Mouse (Mus musculus): Measurements from ENCODE around the gene Alpi.

The Alpi gene

DNA sequence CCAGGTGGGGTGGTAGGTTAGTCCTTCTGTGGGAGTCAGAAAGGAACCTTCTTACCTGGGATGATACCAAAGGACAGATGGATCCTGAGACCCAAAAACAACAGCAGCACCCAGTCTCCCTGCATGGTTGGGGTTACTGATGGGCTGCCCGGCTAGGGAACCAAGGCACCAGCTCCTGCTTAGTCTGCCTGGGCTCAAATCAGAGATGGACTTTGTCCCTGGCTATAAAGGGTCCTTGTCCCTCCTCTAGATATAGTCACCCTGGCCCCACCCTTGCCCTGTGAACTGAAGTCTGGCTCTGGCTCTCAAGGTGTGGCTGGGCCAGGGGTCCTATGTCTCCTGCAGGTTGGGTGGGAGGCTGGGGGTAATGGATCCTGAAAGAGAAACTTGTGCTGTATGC, at the start of gene Alpi:
Alpi (minus strand) TSS at position 196 of the 400 bp plus-strand sequence.
- no peak for DNase-seq

DNA sequence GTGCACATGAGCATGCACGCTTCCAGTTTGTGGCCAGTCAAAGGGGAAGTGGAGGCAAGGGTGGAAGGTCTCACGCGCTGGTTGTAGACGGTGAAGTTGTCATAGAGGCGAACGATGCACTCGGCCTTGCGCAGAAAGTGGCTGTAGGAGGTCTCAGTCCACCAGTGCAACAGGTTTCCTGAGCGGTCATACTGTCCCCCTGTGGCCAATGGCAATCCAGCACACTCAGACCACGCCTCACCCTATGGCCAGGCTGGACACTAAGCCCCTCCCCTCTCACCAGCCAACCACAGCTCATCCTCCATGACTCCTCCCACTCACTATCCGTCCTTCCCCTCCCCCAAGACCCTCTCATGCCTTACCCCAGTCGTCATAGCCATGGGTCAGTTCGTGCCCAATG, 48.0 kb upstream of the Alpi start:
- no peak for DNase-seq

DNA sequence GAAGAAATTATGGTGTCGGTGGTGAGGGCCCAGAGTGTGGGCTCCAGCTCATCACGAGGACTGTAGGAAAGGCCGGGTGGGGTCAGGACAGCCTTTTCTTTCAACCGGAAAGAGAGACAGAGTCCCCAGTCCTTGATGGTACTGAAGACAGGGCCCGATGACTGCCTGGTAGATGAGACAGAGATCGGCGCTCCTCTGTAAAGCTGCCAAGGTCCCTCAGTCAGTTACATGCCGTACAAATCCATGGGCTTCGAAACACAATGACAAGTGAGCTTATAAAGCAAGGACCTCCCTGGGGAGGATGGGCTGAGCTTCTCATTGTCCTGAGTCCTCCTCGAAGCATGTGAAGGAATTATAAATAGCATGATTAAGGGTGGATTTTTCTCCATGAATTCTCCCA, 41.7 kb upstream of the Alpi start:
- no peak for DNase-seq

DNA sequence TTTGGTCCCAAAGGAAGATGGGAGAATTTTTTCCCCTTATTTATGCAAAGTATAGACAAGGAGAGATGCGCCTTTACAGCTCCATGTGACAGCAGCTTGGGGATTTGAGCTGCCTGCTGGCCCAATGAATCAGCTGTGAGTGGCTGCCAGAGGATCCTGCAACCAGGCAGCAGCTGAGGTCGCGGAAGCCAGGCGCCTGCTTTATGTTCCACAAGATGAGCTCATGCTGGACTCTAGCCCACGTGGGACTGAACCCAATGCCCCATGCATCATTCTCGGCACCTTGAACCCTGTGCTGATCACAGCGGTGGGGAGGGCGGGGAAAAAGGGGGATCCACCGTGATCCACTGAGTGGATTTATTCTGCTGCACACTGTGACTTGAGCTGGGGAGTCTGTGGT, 41.0 kb upstream of the Alpi start:
- DNase-seq: no peak

DNA sequence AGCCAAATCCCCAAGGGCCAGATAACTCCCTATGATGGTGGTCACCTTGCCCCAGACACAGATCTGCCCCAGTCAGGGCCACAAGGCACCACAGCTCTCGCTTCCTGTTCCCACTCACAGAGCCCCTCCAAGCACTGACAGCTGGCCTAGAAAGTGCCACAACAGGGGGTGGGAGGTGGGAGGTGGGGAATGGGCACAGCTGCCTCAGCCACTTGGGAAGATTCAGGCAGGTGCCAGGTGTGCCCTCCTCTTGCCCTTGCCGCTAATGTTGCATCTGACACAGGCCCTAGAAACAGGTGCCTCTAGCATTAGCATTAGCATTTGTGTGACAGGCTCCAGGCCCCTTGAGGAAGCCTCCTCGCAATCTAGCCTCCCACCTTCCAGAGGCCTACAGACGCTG, 40.1 kb upstream of the Alpi start:
- DNase-seq: no peak

DNA sequence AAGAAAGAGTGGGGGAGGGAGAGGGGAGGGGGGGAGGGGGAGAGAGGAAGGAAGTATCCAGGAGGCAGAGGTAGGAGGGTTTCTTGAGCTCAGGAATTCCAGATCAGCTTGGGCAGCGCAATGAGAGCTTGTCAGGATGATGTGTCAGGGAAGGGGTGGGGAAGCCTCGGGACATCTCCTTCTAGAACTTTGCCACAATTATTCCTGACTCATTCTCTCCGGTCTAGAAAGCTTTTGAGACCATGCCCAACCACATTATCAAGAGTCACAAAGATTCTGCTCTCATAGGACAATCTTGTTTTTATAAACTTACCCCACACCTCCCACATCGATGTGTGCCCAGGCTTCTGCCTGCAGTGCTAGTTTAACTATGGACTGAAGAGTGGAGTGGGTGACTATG, 30.4 kb upstream of the Alpi start:
- DNase-seq: no peak

DNA sequence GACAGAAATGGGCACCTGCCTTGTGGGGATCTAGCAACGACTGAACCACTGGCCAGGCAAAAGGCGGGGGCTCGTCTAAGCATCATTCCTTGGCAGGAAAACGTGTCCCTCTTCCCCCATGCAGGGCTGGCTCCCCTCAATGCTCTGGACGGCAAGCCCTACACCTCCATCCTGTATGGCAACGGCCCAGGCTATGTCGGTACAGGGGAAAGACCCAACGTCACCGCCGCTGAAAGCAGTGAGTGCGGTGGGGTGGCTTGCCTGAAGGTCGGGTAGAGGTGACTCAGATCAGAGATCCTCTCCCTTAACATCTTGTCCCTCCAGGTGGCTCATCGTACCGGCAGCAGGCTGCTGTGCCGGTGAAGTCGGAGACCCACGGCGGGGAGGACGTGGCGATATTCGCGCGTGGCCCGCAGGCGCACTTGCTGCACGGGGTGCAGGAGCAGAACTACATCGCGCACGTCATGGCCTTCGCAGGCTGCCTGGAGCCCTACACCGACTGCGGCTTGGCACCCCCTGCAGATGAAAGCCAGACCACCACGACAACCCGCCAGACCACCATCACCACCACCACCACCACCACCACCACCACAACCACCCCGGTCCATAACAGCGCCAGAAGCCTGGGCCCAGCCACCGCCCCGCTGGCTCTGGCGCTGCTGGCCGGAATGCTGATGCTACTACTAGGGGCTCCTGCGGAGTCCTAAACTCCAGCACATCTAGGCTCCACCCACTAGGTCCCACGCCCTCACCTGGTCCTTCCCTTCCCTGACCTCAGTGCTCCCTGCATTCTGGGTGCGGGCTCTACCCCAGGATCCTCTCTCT, 26.0 kb upstream of the Alpi start:
- DNase-seq: peak; percentile 9

DNA sequence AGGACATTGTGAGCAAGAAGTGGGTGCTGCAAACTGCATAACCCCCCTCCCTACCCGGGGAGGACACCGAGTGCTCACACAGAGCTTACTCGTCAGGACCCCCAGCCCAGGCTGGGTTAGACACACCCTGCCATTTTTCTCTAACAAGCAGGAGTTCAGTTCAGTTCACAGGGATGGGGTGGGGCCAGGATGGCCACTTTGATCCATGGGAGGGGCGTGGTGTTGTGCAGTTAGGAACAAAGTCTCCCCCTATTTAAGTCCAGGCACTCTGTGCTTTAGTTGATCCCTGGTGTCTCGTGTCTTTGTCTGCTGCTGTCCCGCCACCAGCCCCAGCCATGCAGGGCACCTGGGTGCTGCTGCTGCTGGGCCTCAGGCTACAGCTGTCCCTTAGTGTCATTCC, 23.3 kb upstream of the Alpi start, which contains the start of gene Akp3:
Akp3 (plus strand) TSS at position 301 of the 400 bp plus-strand sequence.
- DNase-seq: no peak

DNA sequence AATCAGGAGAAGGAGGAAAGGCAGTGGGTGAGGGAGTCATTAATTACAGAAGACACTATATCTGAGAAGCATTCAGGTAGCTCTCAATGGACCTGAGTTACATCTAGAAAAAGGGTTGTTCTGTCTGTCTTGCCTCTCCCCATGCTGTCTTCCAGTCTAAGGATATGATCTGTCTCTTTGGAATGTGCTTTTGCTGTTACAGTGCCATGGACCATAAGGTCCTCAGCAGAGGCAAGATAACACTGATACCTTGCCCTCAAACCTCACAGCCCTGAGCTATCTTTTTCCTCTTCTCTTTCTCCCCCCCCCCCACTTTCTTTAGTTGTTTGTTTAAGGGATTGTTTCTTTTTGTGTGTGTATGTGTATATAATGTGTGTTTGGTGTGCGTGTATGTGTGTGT, 13.4 kb upstream of the Alpi start:
- no peak for DNase-seq

DNA sequence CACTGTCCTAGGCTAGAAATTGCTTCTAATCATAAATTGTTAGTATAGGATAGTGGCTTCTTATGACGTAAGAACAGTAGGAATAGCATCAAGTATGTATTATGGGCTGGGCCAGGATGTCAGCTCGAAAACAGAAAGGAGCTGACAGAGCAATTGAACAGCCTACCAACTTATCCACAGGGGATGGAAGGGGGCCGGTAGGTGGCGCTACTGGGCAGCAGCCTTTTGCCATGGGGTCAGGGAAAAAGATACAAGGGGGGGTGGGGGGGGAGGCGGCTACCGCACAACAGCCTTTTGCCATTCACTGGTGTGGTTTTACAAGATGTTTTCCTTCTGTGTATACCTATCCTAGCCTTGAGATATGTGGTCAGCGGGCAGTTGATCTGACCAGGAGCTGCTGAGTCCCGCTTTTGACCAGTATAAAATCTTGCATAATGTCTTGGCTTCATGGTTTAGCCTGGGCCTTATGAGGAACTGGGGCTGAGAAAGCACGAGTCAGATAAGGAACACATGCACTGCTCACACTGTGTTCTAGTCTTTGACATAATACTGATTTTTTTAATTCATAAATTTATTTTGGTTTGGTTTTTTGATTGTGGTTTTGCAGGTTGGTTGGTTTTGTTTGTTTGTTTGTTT, 10.4 kb upstream of the Alpi start:
- peak; percentile 23 for DNase-seq

DNA sequence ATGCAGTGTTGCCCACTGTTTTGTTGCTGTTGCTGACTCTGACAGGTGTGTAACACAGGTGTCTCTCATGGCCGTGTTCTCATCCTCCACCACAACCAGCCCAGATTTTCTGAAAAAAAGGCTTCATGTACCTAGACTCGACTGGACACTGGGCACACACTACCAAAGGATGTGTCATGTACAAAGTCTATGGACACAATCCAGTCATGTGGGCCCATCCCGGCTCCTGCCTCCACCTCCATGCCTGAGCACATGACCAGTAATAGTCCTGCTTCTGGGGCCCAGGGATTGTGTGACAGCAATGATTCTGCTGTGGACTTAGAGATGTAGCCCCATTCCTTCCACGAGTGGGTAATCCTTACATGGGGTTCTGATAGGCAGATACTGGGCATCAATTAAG, 7.2 kb upstream of the Alpi start:
- DNase-seq: no peak

DNA sequence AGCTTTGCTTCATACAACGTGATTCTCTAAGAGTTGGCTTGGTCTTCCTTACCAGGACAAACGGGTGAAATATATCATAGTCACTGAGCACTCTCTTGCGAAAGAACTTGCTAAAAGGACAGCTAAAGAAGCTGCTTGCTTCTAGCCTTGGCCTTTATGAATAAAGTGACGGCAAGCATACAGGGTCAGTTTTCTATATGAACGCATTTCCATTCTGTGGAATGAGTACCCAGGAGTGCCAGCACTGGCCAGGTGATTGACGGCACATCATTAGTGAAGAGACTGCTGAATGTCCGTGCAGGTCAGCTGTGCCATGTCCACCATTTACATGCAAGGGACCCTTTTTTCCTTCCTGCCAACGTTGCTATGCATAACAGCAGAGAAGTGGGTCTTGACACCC, 5.1 kb upstream of the Alpi start:
- DNase-seq: no peak

DNA sequence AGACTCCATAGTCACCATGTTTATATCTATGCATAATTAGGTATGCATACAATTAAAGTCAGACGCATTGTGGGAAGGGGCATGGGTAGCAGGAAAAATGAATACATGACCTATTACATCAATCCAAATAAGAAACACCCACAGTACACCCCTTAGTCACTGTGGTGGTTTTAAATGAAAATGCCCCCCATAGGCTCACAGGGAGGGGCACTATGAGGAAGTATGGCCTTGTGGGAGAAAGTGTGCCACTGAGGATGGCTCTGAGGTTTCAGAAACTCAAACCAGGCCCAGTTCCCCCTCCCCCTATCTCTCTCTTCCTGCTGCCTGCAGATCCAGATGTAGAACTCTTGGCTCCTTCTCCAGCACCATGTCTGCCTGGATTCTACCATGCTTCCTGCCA, 2.5 kb upstream of the Alpi start:
- DNase-seq: no peak

DNA sequence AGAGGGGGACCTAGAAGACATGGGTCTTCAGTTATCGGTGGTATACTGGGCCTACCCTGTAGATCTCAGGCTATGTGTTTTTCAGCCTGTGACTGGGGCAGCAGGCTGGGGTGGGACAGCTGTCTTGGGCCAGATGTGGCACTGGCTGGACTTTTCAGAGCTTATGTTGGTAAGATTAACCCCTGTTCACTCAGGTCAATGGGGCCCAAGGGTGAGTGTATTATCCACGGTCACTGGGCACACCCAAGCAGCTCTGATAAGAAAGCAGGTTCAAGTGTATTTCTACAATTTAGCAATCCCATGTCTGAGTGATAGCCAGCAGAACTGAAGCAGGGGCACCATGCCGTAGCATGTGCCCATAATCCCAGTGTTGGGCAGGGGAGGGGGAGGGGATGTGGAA, 708 bp upstream of the Alpi start:
- no peak for DNase-seq

DNA sequence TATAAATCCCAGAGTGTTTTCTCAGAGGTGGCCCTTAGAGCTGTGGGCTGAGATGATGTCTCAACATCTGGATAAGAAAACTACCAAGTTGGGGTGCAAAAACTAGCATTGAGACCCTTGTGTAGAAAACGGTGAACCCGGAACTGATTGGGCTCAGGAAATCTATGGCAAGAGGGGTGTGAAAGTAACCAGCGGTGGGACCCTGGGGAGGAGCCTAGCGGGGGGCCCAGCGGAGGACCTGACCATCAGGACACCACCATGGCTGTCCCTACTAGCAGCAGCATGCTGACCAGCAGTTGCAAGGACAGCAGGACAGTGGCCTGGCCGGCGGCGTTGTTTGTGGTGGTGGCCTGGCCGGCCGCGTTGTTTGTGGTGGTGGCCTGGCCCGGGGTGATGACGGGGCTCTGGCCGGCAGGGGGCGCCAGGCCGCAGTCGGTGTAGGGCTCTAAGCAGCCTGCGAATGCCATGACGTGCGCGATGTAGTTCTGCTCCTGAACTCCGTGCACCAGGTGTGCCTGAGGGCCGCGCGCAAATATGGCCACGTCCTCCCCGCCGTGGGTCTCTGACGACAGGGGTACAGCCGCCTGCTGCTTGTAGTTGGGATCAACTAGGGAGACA, 2.9 kb downstream of the Alpi start:
- peak; percentile 69 for DNase-seq

DNA sequence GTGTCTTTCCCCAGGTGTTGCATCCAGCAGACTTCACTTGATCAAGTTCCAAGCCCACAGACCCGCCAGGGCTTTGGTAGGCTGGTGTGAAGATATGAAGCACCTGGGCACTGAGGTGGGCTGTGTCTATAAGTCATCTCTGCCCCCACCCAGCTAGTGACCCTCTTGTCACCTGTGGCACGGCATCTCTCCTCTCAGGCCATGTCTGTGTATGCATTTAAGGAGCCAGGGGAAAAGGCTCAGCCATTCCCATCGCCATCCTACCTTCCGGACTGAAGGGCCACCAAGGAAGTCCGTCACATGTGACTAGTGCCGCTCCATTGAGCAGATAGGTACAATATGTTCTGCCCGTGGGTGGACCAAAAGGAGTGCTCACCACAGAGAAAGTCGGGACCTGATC, 5.8 kb downstream of the Alpi start:
- DNase-seq: no peak

DNA sequence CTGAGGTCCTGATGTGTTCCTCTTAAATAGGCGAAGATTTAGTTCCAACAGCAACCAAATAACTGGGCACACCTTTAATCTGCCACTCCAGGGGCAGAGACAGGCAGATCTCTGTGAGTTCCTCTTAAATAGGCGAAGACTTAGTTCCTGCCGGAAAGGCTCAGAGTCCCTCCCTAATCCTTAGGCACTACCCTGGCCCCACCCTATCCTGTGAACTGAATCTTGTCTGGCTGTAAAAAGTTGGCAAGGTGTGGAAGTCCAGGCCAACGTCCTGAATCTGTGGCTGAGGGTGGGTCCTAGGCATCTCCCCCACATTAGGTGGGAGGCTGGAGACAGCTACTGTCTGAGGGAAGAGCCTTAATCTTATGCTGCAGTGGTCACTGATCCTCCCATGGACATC, 11.6 kb downstream of the Alpi start, which contains the start of gene Alppl2:
Alppl2 (minus strand) TSS at position 101 of the 400 bp plus-strand sequence.
- DNase-seq: no peak

DNA sequence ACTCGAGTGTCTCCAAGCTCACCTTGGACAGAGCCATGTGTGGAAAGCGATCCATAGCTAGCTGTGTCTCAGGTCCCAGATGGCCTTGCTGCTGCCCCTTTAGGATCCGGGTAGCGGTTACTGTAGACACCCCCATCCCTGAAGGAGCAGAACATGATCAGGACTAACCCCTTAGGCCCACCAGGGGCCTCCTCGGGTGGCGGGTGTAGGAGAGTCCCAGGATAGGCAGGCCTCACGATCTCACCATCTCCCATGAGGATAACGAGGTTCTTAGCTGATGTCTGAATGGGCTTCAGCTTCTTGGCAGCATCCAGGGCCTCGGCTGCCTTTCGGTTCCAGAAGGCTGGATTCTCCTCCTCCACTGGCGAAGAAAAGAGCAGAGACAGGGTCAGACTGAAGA, 12.2 kb downstream of the Alpi start:
- no peak for DNase-seq

DNA sequence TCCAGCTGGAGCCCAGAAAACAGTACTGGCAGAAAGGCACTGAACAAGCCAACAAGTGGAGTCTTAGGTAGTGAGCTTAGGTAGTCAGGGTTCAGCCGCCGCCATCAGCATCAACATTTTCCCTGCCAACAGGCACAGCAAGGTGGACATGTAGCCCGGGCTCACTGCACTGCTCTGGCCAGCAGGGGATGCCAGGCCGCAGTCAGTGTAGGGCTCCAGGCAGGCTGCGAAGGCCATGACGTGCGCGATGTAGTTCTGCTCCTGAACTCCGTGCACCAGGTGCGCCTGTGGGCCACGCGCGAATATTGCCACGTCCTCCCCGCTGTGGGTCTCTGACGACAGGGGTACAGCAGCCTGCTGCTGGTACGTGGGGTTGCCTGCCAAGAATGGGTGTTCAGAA, 14.4 kb downstream of the Alpi start:
- no peak for DNase-seq

DNA sequence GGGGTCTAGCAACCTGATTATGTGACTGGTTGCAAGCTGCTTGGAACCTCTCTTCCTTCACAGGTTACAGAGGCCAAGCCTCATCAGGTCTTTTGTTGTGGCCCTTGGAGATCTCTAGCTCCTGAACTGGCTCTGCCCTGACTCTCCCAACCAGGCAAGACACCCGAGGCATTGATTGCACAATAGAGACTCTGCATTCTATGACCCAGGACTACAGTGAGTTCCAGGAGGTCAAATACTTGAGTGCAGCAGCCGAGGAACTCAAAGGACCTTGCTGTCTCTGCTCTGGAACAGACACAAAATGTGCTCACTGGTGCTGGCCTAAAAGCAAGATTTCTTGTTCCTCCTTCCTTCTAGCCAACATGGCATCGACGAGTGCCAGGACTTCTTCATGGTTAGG, 15.2 kb downstream of the Alpi start:
- no peak for DNase-seq

DNA sequence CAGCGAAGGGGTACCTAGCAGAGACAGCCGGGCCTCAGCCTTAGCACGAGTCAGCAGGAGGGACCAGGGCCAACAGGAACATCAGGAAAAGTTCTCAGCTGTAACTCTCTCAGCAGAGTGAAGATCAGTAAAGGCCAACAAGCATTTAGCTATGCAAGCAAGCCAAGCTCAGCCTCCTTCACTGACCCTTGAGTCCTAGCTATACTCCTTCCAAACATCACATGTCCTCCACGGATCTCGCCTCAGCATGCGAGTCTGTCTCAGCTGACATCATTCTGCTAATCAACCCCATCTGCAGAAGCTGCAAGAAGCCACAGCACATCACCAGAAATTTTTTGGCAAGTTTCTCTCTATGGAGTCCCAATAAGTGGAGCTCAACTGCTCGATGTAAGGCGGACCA, 27.6 kb downstream of the Alpi start:
- DNase-seq: no peak

DNA sequence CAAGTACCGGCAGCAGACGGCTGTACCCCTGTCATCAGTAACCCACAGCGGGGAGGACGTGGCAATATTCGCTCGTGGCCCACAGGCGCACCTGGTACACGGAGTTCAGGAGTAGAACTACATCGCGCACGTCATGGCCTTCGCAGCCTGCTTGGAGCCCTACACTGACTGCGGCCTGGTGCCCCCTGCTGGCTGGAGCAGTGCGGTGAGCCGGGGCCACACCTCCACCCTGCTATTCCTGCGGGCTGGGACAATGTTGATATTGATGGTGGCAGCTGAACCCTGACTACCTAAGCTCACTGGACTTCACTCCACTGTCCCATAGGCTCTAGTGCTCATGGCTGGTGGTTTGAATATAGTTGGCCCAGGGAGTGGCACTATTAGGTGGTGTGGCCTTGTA, 30.7 kb downstream of the Alpi start:
- DNase-seq: peak; percentile 19

DNA sequence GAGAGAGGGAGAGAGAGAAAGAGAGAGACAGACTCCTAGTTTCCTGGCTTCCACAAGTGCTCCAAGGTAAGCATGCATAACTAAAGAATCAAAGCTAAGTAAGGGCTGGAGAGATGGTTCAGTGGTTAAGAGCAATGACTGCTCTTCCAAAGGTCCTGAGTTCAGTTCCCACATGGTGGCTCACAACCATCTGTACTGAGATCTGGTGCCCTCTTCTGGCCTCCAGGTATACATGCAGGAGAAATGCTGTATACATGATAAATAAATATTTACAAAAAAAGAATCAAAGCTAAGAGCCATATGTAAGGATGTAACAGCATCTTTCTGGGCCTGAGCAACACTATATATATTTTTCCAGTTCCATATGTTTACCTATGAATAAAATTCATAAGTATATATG, 40.5 kb downstream of the Alpi start:
- DNase-seq: no peak

DNA sequence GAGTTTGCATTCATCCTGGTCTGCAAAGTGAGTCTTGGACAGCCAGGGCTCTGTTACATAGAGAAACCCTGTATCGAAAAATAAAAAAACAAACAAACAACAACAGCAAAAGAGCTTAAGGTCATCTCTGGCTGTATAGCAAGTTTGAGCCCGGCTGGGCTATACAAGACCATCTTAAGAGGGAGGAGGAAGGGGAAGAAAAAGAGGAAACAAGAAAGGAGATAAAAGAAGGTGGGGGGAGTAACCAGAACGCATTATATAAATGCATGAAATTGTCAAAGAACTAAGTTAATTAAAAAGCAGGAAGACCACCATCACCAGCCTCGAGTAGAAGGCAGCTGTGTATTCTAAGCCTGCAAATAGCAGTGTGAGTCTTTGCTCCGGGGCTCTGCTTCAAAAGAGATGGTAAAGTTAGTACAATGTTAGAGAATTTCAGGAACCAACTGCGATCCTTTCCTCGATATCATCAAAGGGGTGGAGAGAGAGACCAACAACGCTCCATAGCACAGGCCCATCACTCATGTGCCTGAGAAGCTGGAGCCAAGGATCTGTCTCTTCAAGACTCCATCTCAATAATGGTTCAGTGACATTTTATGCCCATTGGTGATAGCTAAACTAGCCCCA, 42.3 kb downstream of the Alpi start:
- DNase-seq: no peak

Data from kidney, postnatal 14 days (tissue).